Mouse (Mus musculus) cortical plate, adult 2 months (tissue): ENCODE measurements around the gene Naa40. TPM values are rescaled to one million over a fixed set of nuclear protein-coding genes. Genes with fewer than 3 reads are reported as not detected.

Experiments used
- H3K27ac ChIP-seq: fragments of 200-500 bp; 2 replicates; pipeline ENCODE4 v1.5.1; 2012; ENCODE audit warnings: low read length, control low read depth, inconsistent platforms; ENCODE audit not compliant: insufficient read depth
- H3K4me1 ChIP-seq: fragments of 200-500 bp; 2 replicates; pipeline ENCODE4 v1.6.1; 2011; ENCODE audit warnings: low read length; ENCODE audit not compliant: control insufficient read depth, insufficient read depth
- H3K4me3 ChIP-seq: fragments of 200-500 bp; 2 replicates; pipeline ENCODE4 v1.5.1; 2011; ENCODE audit warnings: mild to moderate bottlenecking, low read length, control low read depth; ENCODE audit not compliant: insufficient read depth
- CTCF ChIP-seq: fragments of 200-500 bp; IDR thresholded peaks from 2 replicates; pipeline ENCODE4 v1.5.1; 2011; ENCODE audit warnings: mild to moderate bottlenecking, control low read depth, low read length; ENCODE audit not compliant: insufficient read depth; ENCODE audit errors: extremely low read depth
- POLR2A ChIP-seq: fragments of 200-500 bp; IDR thresholded peaks from 2 replicates; pipeline ENCODE4 v1.6.1; 2011; ENCODE audit warnings: mild to moderate bottlenecking, low read length, control low read depth; ENCODE audit not compliant: insufficient read depth; ENCODE audit errors: extremely low read depth
- polyA plus RNA-seq: library from polyadenylated mRNA; depleted of rRNA; stranded (reverse); fragments of >200 nt; gene quantifications from 2 replicates; pipeline ENCODE4 v1.2.3, GENCODE M21; 2012

Naa40 gene
- polyA plus RNA-seq, 1 experiment: 62.4 TPM

DNA sequence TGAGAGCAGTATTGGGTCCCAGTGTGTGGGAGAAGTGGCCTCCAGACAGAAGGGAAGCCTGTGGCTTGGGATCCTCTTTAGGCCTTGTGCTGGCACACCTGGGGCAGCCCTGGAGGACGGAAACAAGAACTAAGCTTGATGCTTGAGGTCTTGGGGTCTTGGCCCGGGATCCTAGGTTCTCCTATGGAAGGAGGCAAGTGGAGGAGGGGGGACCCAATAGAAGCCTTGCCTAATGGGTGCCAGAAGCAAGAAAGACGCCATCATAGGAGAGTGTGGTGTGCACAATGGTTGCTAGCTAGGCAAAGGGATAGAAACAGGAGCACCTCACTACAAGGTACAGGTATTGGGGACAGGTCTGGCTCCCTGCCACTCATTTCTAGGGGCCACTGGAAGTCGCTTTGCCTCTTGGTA lies 25.4 kb upstream of the Naa40 start:
- Histone ChIP-seq H3K27ac (no peak overlapping the region), H3K4me3 (no peak overlapping the region), H3K4me1 (no peaks in the 10 kb centered on the region; the same call in 1 of the 2 replicates)
- TF ChIP-seq CTCF: no peak
- TF ChIP-seq POLR2A: no peak

DNA sequence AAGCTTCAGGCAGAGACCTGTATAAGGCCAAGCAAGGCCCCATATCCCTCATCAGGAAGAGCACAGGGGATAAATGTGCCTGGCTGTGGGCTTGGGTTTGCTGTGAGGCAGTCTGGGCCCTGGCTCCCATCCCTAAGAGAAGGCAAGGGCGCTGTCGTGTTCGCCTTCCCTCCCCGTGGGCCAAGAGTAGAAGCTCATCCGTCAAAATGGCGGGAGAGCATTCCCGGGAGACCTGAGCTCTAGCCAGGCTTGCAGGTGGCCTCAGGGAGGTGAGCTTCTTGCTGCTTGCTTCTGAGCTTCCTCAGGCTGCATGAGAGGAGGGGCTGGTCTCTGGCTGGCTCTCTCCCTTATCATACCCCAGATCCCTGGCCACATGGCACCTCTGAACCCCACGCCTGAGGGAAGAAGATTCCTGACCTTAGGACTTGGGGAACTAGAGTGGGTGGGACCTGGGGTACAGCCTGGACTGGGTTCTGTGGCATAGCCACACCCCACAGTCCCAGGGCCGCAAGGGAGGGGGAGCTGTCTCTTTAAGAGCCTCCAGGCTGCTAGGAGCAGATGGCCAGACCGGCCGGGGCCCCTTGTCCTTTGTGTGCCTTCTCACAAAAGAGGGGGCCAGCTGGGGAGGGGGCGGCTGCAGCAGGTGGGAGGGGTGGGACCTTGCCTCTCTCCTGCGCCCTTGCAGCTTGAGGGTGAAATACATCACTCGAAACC lies 24.7 kb upstream of the Naa40 start:
- TF ChIP-seq CTCF (no peak), POLR2A (no peak)
- 0 out of 2 replicates have a peak overlapping the region, but pooled peaks have one; percentile 33 for H3K27ac ChIP-seq
- H3K4me1 ChIP-seq: no peaks in the 10 kb centered on the region; the same call in 1 of the 2 replicates
- no peak overlapping the region for H3K4me3 ChIP-seq

DNA sequence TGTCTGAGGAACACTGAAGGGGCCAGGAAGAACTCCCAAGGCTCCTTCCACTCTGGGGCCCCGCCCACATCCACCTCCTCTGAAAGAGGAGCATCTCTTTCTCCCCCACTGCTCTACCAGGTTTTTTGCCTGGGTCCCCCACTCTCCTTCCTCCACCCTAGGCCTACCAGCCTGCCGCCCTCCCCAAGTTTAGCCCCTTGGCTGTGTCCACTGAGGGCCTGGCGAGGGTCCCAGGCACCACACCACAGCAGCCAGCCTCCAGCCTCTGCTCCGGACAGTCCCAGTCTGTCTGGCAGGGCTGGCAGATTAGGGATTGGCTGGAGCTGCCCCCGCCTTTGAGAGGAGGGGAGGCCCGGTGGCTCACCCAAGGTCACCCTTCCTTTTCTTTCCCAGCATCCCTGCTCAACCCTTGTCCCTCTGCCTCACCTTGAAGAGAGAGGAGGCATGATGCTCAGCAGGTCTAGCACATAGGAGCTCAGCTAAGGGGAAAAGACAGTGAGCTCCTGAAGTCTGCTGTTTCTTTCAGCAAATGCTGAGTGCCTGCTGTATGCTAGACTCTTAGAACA lies 23.9 kb upstream of the Naa40 start:
- no peaks in the 10 kb centered on the region; the same call in 1 of the 2 replicates for H3K4me1 ChIP-seq
- no peak overlapping the region for H3K4me3 ChIP-seq
- TF ChIP-seq POLR2A (no peak), CTCF (no peak)
- H3K27ac ChIP-seq: 0 out of 2 replicates have a peak overlapping the region, but pooled peaks have one; percentile 33

DNA sequence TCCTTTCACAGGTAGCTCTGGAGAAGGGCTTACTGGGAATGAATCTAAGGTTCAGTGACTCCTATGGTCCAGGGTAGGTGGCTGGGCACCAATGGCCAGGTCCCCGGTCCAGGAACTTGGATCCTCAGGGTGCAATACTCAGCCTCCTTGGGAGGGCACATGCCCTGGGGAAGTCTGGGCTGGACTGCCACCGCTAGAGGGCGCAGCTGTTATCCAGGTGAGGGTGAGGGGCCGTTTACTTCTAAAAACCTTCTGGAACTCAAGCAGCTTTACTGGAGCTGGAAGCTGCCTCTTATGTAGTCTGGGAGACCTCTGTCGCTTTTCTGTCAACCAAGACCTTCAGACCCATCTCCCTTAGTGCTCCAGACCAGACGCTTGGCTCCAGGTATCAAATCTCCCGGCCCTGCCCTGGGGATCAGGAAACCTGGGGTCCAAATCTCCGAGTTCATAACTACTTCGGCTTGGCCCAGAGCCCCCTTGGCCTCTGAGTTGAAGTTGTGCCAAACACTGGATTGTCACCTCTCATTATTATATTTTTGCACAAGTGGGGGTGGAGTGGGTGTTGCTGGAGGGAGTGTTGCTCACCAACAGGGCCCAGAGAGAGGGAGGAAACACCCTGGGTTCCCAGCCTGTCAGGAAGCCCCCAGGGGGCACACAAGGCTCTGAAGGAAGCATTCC lies 23.2 kb upstream of the Naa40 start:
- Histone ChIP-seq H3K4me3 (no peak overlapping the region), H3K27ac (no peak overlapping the region), H3K4me1 (no peaks in the 10 kb centered on the region; the same call in 1 of the 2 replicates)
- TF ChIP-seq POLR2A (no peak), CTCF (peak; percentile 85)

DNA sequence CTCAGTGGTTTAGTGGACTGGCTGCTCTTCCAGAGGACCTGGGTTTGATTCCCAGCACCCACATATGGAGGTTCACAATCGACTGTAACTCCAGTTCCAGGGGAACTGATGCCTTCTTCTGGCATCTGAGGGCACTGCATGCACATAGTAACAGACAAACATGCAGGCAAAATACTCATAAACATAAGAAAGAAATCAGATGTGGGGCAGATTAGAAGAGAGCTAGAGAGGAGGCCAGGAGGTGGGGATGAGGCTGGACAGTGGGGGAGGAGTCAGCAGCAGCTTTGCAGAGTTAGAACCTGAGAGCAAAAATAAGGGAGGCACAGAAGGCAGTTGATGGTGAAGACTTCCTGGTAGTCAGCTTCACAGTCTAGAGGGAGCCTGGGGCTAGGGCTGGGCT lies 21.6 kb upstream of the Naa40 start:
- H3K4me1 ChIP-seq: no peaks in the 10 kb centered on the region; the same call in 1 of the 2 replicates
- H3K27ac ChIP-seq: no peak overlapping the region
- H3K4me3 ChIP-seq: no peak overlapping the region
- TF ChIP-seq POLR2A (no peak), CTCF (no peak)

DNA sequence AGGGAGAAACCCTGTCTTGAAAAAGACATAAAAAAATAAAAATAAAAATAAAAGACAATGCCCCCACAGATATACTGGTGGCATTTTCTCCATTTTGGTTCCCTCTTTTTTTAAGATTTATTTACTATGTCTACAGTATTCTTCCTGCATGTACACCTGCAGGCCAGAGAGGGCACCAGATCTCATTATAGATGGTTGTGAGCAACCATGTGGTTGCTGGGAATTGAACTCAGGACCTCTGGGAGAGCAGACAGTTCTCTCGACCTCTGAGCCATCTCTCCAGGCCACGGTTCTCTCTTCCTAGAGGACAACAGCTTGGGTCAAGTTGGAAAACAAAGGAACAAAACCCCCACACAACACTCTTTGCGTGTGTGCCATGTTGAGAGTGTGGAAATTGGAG lies 21.0 kb upstream of the Naa40 start:
- Histone ChIP-seq H3K4me3 (no peak overlapping the region), H3K4me1 (no peaks in the 10 kb centered on the region; the same call in 1 of the 2 replicates), H3K27ac (no peak overlapping the region)
- TF ChIP-seq CTCF (no peak), POLR2A (no peak)

DNA sequence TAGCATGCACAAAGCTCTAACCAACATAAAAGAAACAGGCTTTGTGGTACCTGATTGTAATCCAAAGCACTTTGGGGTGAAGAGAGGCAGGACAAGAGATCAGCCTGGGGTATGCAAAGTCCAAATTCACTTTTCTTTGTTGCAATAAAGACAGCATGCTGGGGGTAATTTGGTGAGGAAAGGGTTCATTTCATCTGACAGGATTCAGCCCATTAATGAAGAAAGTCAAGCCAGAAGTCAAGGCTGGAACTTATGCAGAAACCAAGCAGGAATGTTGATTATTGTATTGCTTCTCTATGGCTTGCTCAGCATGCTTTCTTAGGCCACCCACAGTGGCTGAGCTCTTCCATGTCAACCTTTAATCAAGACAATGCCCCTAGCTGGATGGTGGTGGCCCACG lies 20.5 kb upstream of the Naa40 start:
- TF ChIP-seq POLR2A: no peak
- no peak overlapping the region for H3K4me3 ChIP-seq
- H3K4me1 ChIP-seq: no peaks in the 10 kb centered on the region; the same call in 1 of the 2 replicates
- H3K27ac ChIP-seq: no peak overlapping the region

DNA sequence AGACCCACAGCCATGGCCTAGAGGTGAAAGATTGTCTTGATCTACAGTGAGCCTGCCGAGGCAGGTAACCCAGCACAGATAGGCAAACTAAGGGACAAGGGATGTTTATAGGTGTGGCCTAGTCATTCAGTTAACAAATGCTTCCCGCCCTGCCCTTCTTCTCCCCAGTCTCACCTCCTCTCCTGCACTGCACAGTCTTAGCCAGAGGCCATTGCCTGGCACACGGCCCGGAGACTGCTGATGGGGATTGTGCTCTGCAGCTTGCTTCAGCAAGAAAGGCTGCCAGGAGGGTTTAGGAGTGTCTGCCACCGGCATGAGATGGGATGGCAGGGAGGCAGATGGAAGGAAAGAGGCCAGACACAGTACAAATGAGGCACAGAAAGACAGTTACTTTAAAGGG lies 16.9 kb upstream of the Naa40 start:
- no peak overlapping the region for H3K4me3 ChIP-seq
- H3K27ac ChIP-seq: no peak overlapping the region
- no peaks in the 10 kb centered on the region for H3K4me1 ChIP-seq
- TF ChIP-seq CTCF (no peak), POLR2A (no peak)

DNA sequence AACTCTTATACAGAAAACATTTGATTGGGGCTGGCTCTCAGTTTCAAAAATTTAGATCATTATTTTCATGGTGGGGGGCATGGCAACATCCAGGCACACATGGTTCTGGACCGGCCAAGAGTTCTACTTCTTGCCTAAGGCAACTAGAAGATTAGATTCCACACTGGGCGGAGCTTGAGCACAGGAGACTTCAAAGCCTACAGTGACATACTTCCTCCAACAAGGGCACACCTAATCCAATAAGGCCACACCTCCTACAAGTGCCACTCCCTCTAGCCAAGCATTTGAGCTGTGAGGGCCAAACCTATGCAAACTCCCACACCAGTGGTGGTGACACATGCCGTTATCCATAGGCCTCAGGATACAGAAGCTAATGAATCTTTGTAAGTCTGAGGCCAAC lies 5.0 kb upstream of the Naa40 start:
- no peak for TF ChIP-seq CTCF
- no peak for TF ChIP-seq POLR2A
- H3K4me1 ChIP-seq: no peaks in the 10 kb centered on the region
- no peak overlapping the region for H3K27ac ChIP-seq
- no peak overlapping the region for H3K4me3 ChIP-seq
